Mouse (Mus musculus): Measurements from ENCODE around the gene Gtf2i. TPM values are rescaled to one million over a fixed set of nuclear protein-coding genes. Genes with fewer than 3 reads are reported as not detected.

Gene Gtf2i
- total RNA-seq, 2 experiments from 2014 or later = 215 to 234 TPM

DNA sequence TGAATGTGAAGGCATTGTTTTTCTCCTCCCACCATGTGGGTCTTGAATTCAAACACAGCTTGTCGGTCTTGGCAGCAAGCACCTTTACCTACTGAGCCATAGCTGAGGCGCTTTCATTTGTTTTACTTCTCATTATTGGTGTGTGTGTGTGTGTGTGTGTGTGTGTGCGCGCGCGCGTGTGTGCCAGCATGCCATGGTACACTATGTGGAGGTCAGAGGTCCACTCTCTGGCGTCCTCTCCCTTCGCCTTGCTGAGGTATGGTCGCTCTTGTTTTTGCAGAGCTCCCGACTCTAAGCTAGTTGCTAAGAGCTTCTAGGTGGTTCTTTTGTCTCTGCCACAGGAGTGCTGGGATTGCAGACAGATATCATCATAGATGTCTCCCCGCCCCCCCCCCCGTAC lies 7.8 kb upstream of the Gtf2i start:
- no peak for DNase-seq

DNA sequence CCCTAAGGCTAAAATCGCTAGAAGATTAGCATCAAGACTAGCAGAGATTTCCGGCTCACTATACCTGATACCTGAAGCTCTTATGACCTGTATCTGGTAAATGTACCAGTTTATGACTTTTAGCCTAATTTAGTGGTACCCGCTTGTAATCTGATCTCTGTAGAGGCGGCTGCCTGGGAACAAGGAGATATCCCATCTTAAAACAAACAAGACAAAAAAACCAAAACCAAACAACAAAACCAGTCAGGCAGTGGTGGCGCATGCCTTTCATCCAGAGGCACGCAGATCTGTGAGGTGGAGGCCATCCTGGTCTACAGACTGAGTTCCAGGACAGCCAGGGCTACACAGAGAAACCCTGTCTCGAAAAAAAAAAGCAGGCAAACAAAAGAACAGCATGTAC lies 7.1 kb upstream of the Gtf2i start:
- DNase-seq = no peak

DNA sequence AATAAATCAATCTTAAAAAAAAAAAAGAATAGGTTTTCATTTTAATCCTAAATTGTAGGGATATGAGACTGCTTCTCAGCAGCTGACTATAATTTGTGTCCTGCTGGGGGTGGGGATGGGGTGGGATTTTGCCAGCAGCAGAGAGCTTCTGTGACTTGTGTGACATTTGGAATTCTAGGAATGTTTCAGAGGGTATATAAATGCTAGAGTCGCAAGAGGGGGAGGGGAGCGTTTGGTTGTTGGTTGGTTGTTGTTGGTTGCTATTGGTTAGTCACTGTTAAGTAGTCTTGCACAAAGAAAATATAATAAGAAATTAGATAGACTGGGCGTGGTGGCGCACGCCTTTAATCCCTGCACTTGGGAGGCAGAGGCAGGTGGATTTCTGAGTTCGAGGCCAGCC lies 4.3 kb upstream of the Gtf2i start:
- DNase-seq = no peak

DNA sequence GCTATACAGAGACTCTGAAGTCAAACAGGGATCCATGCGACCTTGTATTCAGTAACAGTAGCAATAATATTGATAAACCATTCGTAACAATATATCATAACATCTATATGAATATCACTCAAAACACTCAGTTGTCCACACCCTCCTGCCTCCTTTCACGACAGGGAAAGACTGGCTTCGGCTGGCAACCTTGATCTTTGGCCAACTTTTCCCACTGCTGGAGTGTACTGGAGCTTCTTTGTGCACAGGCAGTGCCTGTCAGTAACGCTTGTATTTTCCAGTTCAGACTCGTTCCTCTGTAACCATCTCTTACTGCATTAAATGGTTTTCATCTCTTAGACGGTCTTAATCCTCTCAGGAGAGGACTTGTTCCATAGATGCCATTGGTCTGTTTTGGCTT lies 2.2 kb upstream of the Gtf2i start:
- DNase-seq = no peak

DNA sequence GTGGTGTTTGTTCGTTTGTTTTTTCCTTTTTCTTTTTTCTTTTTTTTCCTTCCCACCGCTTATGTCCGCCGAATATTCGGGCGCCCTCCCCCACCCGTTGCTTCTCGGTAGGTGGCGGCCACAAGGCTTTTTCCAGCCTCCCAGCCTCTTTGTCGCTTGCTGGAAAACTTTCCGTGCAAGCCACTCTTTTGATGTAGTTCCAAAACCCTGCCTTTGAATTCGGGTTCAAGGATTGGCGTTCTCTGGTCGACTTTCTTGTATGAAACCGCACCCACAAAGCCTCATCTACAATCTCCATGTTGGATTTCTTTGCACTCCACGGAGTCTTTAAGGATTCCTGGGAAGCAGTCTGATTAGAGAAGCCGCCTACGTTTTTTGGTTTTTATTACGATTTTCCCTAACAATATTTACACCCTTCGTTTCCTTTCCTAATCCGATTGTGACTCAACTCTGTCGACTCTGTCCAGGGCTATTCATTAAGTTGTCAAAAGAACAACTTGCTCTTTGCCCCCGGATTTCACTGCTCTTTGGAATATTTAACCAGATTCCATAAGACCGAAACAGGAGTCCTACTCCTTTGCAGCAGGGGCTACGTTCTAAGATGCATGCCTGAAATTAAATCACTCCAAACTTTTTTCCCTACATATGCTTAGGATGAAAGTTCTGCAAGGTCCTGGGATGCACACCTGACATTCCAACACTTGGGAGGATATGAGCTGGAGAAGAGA lies 1.2 kb upstream of the Gtf2i start:
- DNase-seq = peak in 1 of 2 experiments; percentile 33

DNA sequence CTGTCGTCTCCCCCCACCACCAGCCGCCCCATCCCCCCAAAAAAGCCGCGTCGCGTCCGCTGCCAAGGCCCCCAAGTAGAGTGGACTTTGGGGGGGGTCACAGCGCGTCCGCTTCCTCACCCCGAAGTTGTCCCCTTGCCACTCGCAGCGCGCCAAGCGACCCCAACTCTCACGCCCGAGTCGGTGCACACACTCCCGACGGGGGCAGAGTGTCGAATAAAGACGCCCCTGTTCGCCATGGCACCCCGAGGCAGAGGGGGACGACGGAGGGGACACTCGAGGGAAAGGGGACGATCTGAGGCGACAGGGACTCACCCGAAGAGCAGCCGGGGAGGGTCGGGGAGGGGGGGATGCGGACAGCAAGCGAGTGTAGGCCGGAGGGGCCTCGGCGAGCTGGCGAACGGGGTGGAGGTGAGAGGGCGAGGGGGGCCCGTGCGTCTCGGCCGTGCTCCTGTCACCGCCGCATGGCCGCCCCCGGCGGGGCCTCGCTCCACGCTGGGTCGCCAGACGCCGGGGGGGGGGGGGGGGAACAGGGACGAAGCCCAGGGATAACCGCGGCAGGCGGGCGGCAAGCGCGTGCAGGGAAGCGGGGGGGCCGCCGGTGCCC lies 389 bp downstream of the Gtf2i start:
- DNase-seq = peak; percentile 41 to 47

DNA sequence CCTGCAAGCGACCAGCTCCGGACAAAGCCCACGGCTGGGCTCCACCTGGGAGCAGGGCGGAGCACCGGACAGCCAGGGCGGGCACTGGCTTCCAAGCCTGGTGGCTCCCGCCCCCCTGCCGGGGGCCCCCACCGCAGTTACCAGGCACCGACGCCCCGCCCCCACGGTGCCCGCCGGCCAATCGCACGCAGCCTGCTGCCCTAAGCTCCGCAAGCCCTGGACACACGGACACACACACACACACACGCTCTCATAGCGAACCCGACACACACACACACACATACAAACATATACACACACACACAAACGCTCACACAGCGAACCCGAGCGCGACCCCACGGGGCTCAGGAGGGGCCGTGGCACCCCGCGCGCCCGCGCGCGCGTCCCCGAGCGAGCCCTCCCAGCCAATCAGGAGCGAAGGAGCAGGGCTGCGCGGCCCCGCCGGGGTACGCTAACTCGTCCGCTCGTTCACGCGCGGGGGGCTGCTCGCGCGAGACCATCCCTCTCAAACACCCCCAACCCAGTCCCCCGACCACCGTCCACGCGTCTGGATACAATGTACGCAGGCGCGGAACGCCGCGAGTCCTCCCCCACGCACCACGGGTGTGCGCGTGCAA lies 1.0 kb downstream of the Gtf2i start:
- peak; percentile 86 to 87 for DNase-seq

DNA sequence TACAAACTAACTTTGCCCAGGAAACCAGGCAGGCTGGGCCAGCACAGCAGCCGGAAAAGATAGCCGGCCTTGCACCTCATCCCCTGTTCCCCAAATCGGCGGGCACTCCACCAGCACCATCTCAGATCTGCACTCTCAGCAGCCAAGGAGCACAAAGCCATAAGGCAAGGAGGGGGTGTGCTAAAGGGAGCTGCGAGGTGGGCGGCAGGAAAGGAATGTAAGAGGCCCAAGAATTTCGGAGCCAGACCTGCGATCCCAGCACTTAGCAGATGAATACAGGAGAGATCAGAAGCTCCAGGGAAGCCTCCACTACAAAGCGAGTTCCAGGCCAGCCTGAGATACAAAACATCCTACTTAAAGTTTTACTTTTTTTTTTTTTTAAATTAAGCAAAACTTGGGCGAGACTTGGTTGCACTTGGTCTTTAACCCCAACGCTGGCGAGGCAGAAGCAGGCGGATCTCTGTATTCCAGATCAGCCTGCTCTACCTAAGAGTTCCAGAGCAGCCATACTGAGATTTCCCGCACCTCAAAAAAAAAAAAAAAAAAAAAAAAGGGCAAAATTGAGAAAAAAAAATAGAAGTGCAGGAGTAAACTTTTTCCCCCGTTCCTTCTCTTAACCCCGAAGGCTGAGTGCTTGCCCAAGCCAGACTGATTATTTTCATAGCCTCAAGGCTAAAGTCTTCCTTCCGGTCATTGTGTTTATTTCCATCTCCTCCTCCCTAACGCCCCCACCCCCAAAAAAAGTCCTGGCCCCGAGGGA lies 1.7 kb downstream of the Gtf2i start:
- peak; percentile 42 to 47 for DNase-seq

DNA sequence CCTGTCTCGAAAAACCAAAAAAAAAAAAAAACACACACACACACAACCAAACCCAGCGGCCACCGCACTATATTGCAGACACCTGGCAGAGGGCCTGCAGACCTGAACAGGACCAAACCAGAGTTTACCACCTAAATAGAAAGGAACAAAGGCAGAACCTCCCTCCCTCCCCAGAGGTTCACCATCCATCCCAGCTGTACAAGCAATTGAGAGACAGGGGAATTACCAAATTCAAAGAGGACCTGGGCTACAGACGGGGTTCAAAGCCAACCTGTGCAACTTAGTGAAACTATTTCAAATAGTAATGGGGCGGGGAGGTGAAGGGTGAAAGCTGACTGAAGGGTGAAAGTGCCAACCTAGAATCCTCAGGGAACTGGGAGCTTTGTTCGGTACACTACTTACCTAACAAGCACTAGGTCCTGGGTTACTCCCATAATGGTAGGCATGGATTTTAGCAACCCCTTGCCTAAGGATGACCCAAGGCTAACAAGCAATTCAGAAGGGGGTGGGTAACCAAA lies 2.6 kb downstream of the Gtf2i start:
- DNase-seq = no peak

DNA sequence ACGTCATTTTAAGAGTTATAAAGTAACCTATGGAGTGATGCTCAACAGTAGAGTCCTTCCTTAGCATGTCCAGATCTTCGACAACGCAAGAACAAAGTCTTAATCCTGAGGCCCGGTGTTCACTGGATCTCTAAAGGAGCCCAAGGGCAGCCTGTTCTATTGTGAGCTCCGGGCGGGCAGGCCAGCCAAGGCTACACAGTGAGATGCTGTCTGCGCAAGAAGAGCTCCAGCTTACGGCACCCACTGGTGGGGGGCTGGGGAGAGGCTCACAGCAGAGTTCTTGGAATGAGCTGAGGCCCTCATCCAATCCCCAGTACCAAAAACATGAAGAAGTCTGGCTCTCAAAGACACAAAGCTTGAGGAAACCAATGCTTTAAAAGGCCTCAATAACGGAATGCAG lies 4.4 kb downstream of the Gtf2i start:
- DNase-seq = no peak

DNA sequence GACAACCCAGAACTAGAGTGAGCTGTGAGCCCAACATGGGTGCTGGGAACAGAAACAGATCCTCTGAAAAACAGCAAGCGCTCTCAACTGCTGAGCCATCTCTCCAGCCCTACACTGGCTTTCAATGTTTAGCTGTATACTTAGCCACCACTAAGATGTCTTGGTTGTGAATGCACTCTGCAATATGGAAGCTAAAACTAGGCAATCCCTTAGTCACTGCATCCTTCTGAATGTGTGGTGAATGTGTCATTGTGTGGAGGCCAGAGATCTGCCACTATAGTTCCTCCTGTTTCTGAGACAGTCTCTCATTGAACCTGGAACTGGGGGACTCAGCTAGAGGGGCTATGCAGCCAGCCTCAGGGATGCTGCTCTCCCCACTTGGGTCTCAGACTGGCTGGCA lies 5.2 kb downstream of the Gtf2i start:
- no peak for DNase-seq

DNA sequence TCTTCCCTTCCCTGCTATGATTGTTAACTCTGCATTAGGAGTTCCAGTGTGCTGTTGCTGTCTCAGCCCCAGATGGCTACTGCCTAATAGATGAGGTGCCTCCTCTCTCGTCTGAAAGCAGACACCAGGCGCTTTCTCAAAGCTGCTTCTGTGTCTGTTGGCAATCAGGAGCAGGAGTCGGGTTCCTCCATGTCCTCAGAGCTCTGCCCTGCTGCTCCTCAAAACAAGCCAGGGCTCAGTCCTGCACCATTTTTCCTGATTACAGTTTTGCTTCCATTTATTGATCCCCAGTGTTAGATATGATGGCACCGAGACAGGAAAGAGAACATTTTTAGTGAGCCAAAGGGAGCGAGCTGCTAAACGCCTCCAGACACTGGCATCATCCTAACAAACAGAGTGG lies 9.9 kb downstream of the Gtf2i start:
- DNase-seq = peak; percentile 39 to 48

DNA sequence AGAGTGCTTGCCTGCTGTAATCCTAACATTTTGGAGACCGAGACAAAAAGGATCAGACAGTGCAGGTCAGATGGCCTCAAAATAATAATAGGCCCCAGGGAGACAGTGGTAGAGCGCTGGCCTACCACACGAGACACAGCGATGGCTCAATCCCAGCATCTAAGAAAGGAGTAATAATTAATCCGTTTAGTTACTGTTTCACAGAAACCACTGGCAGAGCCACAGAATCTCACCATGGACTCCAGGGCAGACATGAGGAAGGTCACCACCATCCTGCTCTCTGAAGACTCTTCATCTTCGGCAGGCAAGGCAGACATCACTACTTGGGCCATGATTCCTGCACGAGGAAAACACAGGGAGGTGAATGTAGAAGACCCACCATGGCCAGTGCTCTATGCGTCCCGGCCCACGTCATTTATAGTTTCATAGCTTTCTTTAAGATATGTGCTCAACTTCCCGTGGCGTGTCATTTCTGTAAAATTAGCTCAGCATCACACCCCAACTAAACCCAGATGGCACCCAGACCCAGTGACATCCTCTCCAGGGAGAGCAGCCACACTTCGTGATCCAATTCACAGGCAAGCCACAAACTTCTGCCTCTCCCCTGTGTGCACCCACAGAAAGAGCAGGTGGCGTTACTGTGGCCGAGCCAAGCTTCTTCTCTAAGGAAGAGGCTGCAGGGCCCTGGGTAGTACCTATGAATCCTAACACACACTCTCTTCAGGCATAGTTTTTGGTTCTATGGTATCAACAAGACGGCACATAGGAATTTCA lies 19.1 kb downstream of the Gtf2i start:
- no peak for DNase-seq

DNA sequence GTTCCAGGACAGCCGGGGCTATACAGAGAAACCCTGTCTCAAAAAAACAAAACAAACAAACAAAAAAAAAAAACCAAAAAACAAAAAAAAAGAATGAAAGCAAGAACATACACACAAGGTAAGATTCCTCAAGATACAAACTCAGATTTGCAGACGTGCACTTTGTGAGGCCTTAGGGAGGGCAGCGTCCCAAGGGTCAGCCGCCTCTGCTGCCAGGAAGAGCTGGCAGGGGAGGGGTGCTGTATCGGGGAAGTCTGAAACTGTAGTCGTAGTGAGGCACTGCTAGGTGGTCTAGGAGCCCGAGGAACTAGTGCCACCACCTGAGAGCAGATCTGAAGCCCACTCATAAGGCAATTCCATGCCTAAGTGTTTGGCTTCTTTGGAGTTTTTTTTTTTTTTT lies 20.0 kb downstream of the Gtf2i start:
- DNase-seq = no peak

DNA sequence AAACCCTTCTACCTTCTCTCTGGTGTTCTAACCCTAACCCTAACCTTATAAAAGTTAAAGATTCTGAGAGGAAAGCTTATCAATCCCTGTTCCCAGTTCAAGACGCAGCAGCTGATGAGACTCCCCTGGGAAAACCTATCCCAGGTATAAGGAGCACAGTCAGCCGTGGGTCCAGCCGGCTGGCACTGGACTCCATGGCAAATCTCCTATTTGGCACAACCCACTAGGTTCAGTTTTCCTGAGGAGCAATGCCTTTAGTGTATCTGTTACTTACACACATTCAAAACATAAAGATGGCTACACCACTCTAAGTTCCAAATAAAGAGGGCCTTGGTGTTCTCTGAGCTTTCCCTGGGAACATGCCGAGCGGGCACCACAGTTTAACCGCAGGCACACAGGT lies 23.5 kb downstream of the Gtf2i start:
- no peak for DNase-seq

DNA sequence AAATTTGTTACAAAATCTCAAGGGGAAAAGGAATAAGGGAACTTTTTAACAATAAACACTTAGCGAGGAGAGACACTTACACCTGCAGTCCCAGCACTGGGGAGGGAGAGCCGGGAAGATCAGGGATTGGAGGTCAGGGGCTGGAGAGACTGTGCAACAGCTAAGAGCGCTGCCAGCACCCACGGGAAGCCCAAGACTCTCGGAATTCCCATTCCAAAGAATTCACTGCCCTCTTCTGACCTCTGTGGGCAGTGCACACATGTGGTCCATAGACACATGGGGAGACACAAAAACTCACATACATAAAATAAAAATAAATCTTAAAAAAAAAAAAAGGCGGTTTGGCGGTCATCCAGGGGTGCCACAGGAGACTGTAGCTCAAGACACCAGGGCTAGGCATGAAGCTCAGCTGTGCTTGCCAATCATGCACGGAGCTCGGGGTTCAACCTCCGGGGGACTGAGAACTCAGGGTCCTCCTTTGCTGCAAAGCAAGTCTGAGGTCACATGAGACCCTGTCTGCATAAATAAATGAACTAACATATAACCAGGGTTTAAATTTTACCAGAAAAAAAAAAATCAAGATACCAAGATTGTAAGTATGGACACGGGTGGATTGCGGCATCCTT lies 24.5 kb downstream of the Gtf2i start:
- DNase-seq = no peak

DNA sequence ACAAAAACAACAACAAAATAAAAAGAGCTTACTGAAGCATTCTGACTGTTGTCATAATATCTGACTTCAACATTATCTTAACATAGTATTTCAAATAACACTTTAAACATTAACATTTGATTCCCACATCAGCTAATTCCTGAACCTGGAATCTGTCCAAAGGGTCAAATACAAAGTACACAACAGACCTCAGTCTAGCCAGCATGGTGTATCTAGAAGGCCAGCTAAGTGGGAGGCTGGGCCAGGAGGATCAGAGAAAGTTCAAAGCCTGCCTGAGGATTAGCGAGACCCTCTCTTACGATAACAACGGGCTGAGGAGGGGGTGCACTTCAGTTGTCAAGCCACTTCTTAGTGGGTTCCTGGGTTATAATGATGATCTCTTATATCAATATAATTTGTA lies 26.5 kb downstream of the Gtf2i start:
- no peak for DNase-seq

DNA sequence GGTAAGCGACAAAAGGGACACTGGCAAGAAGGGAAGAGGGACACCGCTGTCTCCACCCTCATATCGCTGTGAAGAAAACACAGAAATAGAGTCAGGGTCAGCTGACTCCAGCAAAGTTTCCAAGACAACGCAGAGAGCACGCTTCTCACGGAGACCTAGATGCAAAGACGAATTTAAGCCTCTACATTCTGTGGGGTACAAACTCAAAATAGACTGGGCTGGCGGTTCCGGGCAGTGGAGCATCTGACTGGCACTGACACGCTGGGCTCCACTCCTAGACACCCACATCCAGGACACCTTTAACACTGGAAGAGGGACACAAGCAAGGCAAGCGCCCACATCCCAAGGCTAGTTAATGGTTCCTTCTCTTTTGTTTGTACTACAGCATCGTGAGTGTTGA lies 29.6 kb downstream of the Gtf2i start:
- DNase-seq = no peak

DNA sequence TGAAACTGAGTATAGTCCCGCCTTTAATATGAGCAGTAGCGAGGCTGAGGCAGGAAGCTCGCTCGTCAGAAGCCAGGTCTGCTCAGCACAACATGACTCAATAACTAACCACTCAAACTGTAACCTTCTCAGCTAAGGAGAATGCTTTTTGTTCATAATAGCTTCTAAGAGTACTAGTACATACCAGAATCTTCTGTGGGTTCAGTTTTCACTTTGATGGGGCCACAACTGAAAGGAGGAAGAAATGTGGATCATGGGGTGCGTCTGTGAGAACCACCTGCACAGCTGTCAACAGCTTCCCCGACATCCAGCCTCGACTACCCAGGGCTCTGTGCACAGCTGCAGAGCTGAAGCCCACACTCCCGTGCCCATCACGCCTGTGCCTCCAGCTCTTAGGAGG lies 32.0 kb downstream of the Gtf2i start:
- DNase-seq = no peak

DNA sequence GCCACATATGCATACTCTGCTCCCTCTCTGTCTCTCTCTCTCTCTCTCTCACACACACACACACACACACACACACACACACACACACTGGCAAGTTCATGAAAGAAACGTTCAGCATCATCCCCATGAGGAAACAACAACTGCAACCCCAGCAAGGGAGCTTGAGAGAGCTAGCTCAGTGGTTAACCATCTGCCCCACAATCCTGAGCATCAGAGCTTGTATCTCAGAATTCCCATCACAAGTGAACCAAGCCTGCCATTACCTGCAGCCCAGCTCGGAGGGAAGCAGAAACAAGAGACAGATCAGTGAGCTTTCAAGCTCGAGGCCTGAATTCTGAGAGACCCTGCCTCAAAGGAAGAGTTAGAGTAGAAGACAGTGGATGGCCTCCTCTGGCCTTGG lies 32.5 kb downstream of the Gtf2i start:
- DNase-seq = no peak

DNA sequence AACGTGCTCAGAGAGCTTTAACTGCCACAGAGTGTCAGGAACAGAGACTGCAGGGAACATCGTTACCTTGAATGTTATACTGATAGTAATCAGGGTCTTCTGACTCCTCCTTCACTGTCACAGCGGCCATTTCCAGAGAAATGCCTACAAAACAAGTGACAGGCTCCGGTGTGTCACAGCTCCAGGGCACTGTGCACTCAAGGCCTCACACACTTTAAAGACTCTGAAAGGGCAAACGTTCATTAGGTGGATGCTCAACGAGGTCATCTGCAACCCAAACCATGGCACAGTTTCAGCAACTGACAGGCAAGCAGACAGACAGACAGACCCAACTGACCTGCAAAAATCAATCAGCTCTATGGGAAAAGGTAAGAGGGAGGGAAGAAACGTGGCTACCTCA lies 35.2 kb downstream of the Gtf2i start:
- DNase-seq = no peak

DNA sequence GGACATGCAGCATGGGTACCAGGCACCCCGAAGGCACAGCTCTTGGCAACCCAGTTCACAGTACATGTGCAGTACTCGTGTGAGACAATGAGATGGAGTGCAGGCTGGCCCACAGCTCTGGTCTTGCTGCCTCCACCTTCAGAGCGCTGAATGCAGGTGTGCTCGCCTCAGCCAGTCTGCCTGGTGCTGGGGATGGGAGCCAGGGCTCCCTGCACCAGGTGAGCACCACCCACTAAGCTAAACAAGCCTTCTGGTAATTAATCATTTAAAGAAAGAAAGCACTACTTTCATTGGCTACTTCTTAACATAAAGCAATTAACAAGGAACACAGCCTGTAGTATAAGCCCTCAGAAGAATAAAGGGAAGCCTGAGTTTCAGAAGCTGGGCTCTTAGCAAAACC lies 37.5 kb downstream of the Gtf2i start:
- DNase-seq = no peak

Data from layer of hippocampus, postnatal 36 days (tissue).